Mouse (Mus musculus) liver, embryonic 12.5 days (tissue): ENCODE results near the gene Dusp12. TPM values are rescaled to one million over a fixed set of nuclear protein-coding genes. Genes with fewer than 3 reads are reported as not detected.

Experiments
- ATAC-seq: fragments of 200-750 bp; cut with Nextera tagmentation; 2 replicates; pipeline ENCODE4 v1.8.0; 2017; ENCODE audit warnings: moderate number of reproducible peaks, mild to moderate bottlenecking, moderate library complexity
- H3K27ac ChIP-seq: fragments of 300-500 bp; sonication (generic); 2 replicates; pipeline ENCODE4 v1.5.1; 2016; ENCODE audit warnings: mild to moderate bottlenecking
- H3K27me3 ChIP-seq: fragments of 300-500 bp; sonication (generic); replicated peaks from 2 replicates; pipeline ENCODE4 v1.6.1; 2016; ENCODE audit warnings: mild to moderate bottlenecking, moderate library complexity
- H3K36me3 ChIP-seq: fragments of 300-500 bp; sonication (generic); 2 replicates; pipeline ENCODE4 v1.6.1; 2016; ENCODE audit warnings: mild to moderate bottlenecking, moderate library complexity
- H3K4me1 ChIP-seq: fragments of 300-500 bp; sonication (generic); 2 replicates; pipeline ENCODE4 v1.6.1; 2016
- H3K4me2 ChIP-seq: fragments of 300-500 bp; sonication (generic); 2 replicates; pipeline ENCODE4 v1.6.1; 2016; ENCODE audit warnings: mild to moderate bottlenecking, moderate library complexity
- H3K4me3 ChIP-seq: fragments of 300-500 bp; sonication (generic); 2 replicates; pipeline ENCODE4 v1.5.1; 2016; ENCODE audit warnings: mild to moderate bottlenecking, moderate library complexity
- H3K9ac ChIP-seq: fragments of 300-500 bp; sonication (generic); 2 replicates; pipeline ENCODE4 v1.6.1; 2016; ENCODE audit warnings: mild to moderate bottlenecking, moderate library complexity
- H3K9me3 ChIP-seq: fragments of 300-500 bp; sonication (generic); replicated peaks from 2 replicates; pipeline ENCODE4 v1.6.1; 2016; ENCODE audit warnings: mild to moderate bottlenecking, moderate library complexity
- WGBS: fragments of 180-500 bp; shearing (Covaris S2); methylation state at CpG from one replicate; pipeline ENCODE4 v1.1.7; 2016; ENCODE audit not compliant: insufficient replicate concordance; 5-methylcytosine and 5-hydroxymethylcytosine counted together
- polyA plus RNA-seq: library from polyadenylated mRNA; unstranded; fragments of >200 nt; fragmentation: Nextera tagmentation; extraction: Ambion mirVana; gene quantifications from 2 replicates; pipeline ENCODE4 v1.2.1, GENCODE M21; 2016

Gene Dusp12
- polyA plus RNA-seq, 1 experiment from 2014 or later, result 25.7 TPM

DNA sequence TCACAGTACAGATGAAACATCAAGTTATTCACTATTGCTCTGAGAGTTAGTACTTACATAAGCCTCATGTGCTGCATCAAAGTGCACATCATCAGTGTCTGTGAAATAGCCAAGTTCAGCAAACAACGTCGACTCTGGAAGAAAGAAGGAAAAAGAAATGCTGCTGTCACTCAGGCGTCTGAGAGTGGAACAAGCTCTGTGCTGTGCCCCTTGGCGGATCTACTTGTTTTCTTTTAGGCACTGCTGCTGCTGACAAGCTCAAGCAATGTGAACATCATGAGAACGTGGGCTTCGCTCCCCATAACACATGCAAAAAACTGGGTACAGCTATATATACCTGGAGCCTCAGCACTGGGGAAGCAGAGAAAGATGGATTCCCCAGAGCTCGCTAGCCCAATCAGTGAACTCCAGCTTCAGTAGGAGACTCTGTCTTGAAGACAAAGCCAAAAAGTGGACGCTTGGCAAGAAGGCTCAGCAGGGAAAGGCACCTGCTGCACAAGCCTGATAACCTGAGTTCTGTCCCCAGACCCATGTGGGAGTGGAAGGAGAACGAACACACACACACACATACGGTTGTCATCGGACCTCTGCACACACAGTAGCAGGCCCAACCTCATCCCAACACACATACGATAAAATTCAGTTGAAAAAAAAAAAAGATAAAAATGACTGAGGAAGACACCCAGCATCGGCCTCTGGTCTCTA lies 30.1 kb downstream of the Dusp12 start:
- H3K4me3 ChIP-seq, result peak overlapping the region; percentile 22
- peak; percentile 95 for ATAC-seq
- H3K4me2 ChIP-seq, result peak overlapping the region; percentile 53
- H3K9me3 ChIP-seq, result no peaks in the 10 kb centered on the region
- WGBS, result 45% methylated on average over 13 of the region's 13 CpGs
- peak overlapping the region; percentile 19; the same call in 1 of the 2 replicates for H3K9ac ChIP-seq
- peaks cover 88% of the 10 kb centered on the region for H3K4me1 ChIP-seq
- no peaks in the 10 kb centered on the region for H3K27me3 ChIP-seq
- peaks cover 35% of the 10 kb centered on the region for H3K36me3 ChIP-seq
- peak overlapping the region; percentile 86 for H3K27ac ChIP-seq

DNA sequence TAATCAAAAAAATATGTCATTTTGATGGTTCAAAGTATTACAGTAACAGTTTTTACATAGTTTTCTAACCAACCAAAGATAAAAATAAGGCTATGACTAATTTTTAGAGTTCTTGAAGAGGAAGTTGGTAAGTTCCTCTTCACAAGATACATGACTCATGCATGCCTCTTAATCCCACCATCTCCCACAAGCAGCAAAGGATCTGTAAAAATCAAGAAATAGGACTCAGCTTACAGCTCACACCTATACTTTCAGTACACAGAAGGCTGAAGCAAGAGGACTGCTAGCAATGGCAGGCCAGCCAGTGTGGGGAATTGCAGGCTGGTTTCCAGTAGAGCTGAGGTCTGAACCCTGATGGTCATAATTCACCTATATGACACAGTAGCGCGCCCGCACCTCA lies 31.7 kb downstream of the Dusp12 start:
- no peaks in the 10 kb centered on the region for H3K9me3 ChIP-seq
- H3K36me3 ChIP-seq, result peaks cover 48% of the 10 kb centered on the region
- 82% methylated on average over 3 of the region's 3 CpGs for WGBS
- peak overlapping the region; percentile 86 for H3K27ac ChIP-seq
- H3K4me2 ChIP-seq, result peak overlapping the region; percentile 53
- no peak for ATAC-seq
- no peaks in the 10 kb centered on the region for H3K27me3 ChIP-seq
- H3K4me1 ChIP-seq, result peaks cover 85% of the 10 kb centered on the region
- H3K4me3 ChIP-seq, result no peak overlapping the region
- H3K9ac ChIP-seq, result no peak overlapping the region

DNA sequence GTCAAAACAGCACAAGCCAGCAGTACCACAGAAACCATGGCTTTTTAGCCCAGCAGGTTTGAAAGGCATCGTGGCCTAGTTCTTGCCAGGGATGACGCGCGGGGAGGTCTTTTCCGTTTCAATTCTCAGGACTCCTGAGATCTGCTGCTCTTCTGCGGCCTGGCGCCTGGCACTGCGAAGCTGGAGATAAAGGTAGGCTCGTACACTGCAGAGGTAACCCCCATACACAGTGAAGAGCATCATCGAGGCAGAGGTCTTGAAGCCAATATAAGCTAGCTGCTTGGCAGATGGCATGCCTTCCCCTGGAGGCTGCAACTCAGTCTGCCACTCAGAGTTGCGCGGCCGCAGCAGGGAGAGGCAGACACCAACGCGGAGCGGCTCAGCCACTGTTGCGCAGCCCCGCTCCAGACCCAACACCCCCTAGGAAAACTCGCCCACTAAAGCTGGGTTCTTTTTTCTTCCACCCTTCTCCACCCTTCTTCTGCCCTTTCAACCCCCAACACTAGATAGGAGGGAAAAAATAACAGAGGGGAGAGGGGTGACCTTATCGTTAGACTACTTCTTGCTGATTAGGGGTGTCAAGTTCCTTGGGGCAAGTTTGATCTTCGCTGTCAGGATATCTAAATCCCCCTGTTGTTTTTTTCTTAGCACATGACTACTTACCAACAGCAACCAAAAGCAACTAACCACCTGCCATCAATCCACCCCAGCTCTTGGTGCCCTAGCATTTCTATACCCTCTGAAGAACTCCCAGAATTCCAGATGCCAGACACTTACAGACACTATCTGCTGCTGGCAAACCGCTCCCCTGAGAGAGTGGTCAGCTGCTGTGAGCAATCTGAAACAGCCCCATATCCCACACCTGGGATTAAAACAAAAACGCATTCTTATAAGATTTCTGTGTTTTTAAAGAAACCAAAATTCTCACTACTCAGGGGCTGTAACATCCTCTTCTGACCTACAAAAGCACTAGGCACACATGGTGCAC lies 34.4 kb downstream of the Dusp12 start:
- peaks cover 60% of the 10 kb centered on the region for H3K36me3 ChIP-seq
- H3K27ac ChIP-seq, result peak overlapping the region; percentile 74
- ATAC-seq, result peak; percentile 31
- H3K4me2 ChIP-seq, result peak overlapping the region; percentile 40
- H3K9ac ChIP-seq, result peak overlapping the region; percentile 31; the same call in 1 of the 2 replicates
- no peaks in the 10 kb centered on the region for H3K9me3 ChIP-seq
- peaks cover 77% of the 10 kb centered on the region for H3K4me1 ChIP-seq
- H3K4me3 ChIP-seq, result no peak overlapping the region
- H3K27me3 ChIP-seq, result no peaks in the 10 kb centered on the region
- WGBS, result 67% methylated on average over 23 of the region's 23 CpGs

DNA sequence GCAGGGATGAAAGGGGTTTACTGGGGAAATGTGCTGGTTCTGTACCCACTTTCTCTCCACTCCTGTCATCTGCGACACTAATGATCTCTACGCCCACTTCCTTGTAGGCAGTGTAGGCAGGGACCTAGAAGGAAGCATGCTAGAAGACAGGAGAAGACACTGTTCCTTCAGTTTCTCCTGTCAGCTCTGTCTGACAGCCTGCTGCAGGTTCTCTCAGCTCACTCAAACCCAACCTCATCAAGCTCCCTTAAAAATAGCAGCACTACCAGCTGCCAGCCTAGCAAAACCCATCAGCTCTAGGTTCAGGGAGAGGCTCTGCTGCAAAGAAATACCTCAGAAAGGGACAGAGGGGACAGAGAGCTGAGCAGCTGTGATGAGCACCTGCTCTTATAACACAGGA lies 35.3 kb downstream of the Dusp12 start:
- 80% methylated on average over 2 of the region's 2 CpGs for WGBS
- no peak for ATAC-seq
- Histone ChIP-seq H3K4me3 (no peak overlapping the region), H3K9ac (no peak overlapping the region), H3K4me2 (no peak overlapping the region), H3K4me1 (peaks cover 77% of the 10 kb centered on the region), H3K9me3 (no peaks in the 10 kb centered on the region), H3K27me3 (no peaks in the 10 kb centered on the region), H3K36me3 (peaks cover 59% of the 10 kb centered on the region), H3K27ac (no peak overlapping the region)

DNA sequence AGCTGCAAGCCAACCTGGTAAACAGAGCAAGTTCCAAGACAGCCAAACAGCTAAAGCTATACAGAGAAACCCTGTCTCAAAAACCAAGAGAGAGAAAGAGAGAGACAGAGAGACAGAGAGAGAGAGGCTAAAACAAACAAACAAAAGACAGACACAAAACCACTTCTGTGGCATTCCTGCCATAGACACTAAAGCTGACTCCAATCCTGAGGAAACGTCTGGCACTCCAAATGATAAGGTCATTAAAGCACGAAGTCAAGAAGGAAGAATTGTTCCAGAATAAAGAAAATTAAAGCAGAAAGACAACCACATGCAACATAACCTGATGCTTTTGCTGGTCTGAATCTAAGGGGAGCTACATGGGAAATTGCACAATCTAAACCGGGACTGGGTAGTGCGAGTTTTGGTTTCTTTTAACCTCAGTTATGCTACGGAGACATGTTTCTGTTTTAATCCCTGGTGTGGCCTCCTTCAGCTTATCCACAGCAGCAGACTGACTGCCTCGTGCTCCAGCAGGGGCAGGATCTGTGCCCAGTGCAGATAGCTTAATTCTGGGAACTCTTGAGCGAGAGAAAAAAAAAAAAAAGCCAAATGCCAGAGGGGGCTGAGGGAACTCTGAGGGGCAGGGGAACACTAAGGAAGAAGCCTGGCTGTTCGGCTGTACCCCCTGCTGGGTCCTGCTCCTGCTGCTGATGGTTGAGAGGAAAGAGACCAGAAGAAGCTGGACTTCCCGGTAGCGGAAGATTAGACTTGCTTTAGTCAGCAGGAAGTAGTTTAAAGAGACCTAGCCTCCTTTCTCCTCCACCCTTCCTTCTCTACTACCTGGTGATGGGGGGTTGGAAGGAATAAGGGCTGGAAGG lies 39.7 kb downstream of the Dusp12 start:
- ATAC-seq, result peak; percentile 96
- H3K4me1 ChIP-seq, result peaks cover 51% of the 10 kb centered on the region
- peak overlapping the region; percentile 40 for H3K4me3 ChIP-seq
- no peaks in the 10 kb centered on the region for H3K9me3 ChIP-seq
- 12% methylated on average over 10 of the region's 10 CpGs for WGBS
- peak overlapping the region; percentile 68 for H3K4me2 ChIP-seq
- peaks cover 55% of the 10 kb centered on the region for H3K36me3 ChIP-seq
- peak overlapping the region; percentile 95 for H3K27ac ChIP-seq
- H3K9ac ChIP-seq, result peak overlapping the region; percentile 64
- H3K27me3 ChIP-seq, result no peaks in the 10 kb centered on the region

DNA sequence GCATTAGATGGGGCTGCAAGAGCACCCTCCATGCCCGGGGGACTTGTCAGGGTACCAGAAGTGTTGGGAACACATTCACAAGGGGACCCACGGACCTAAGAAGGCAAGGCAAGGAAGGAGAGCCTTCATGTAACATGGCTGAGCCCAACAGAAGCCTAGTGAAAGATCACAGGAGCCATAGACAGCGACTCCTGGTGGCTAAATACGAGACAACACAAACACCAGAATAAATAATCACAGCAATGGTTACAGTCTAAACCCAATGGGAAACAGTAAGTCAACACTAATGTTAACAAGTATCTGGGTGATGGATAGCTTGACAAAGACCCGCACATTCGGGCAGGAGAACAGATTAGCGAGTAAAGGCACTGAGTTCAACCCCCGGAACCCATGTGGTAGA lies 41.0 kb downstream of the Dusp12 start:
- Histone ChIP-seq H3K4me2 (no peak overlapping the region), H3K9me3 (no peaks in the 10 kb centered on the region), H3K36me3 (peaks cover 51% of the 10 kb centered on the region), H3K9ac (no peak overlapping the region), H3K27ac (no peak overlapping the region), H3K4me1 (peaks cover 38% of the 10 kb centered on the region), H3K4me3 (no peak overlapping the region), H3K27me3 (no peaks in the 10 kb centered on the region)
- ATAC-seq, result no peak
- 54% methylated on average over 8 of the region's 8 CpGs for WGBS

DNA sequence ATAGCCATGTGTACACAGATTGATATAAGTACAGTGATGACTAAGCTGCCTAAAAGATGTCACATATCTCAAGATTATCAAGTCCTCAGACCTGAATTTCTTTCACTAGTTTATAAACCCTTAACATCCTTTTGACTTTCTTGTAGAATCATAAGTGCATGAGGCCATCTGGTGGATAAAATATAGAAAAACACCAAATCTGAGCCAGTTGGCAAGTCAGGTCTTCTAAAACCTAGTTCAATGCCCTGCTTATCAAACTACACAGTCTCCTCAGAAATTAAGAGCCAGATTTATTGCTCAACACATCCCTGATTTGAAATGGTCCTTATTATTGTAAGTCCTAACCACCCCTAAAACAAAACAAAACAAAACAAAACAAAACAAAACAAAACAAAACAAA lies 45.7 kb downstream of the Dusp12 start:
- no peak for ATAC-seq
- H3K27ac ChIP-seq, result no peak overlapping the region
- H3K4me1 ChIP-seq, result peaks cover 5% of the 10 kb centered on the region
- H3K4me3 ChIP-seq, result no peak overlapping the region
- H3K9ac ChIP-seq, result no peak overlapping the region
- H3K27me3 ChIP-seq, result no peaks in the 10 kb centered on the region
- peaks cover 59% of the 10 kb centered on the region for H3K36me3 ChIP-seq
- H3K9me3 ChIP-seq, result no peaks in the 10 kb centered on the region
- H3K4me2 ChIP-seq, result no peak overlapping the region

DNA sequence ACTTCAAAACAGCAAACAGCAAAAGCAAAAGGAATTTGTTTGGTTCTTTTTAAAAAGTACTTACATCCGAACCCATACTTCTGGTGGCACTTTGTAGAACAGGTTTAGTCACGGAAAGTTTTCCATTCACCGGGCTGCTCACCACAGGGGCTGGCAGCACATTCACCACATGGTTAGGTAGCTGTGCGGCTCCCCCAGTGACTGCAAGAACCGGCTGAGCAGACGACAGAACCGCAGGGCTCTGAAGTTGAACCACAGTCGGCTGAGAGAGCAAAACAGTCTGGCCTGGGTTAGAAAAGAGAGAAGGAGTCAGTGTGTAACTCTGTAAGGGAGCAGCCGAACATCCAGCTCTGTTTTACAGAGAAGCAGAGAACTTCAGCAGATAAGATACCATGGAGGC lies 50.6 kb downstream of the Dusp12 start:
- H3K36me3 ChIP-seq, result peaks cover 65% of the 10 kb centered on the region
- H3K27me3 ChIP-seq, result no peaks in the 10 kb centered on the region
- H3K4me2 ChIP-seq, result no peak overlapping the region
- no peaks in the 10 kb centered on the region for H3K9me3 ChIP-seq
- no peak overlapping the region for H3K9ac ChIP-seq
- H3K27ac ChIP-seq, result no peak overlapping the region
- no peak for ATAC-seq
- 78% methylated on average over 9 of the region's 9 CpGs for WGBS
- 0 out of 2 replicates have a peak, but pooled peaks cover 3% of the 10 kb centered on the region for H3K4me1 ChIP-seq
- H3K4me3 ChIP-seq, result no peak overlapping the region

DNA sequence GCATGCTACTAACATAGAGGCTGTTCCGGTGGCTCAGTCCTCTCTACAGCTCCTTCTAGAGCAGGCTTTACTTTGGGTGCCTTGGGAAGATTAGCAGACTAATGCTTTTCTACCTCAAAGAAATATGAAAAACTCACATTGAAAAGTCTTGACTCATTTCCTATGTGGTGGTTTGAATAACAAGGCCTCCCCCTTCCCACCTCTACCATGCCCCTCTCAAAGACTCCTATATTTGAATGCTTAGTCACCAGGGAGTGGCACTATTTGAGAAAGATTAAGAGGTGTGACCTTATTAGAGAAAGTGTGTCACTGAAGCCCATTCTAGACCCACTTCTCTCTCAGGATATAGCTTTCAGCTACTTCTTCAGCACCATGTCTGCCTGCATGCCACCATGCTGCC lies 55.6 kb downstream of the Dusp12 start:
- H3K36me3 ChIP-seq, result peaks cover 56% of the 10 kb centered on the region
- no peaks in the 10 kb centered on the region for H3K27me3 ChIP-seq
- 0 out of 2 replicates have a peak, but pooled peaks cover 4% of the 10 kb centered on the region for H3K4me1 ChIP-seq
- no peak overlapping the region for H3K4me3 ChIP-seq
- H3K27ac ChIP-seq, result no peak overlapping the region
- H3K9me3 ChIP-seq, result no peaks in the 10 kb centered on the region
- H3K9ac ChIP-seq, result no peak overlapping the region
- no peak for ATAC-seq
- 95% methylated on average over 1 of the region's 1 CpGs for WGBS
- H3K4me2 ChIP-seq, result no peak overlapping the region

DNA sequence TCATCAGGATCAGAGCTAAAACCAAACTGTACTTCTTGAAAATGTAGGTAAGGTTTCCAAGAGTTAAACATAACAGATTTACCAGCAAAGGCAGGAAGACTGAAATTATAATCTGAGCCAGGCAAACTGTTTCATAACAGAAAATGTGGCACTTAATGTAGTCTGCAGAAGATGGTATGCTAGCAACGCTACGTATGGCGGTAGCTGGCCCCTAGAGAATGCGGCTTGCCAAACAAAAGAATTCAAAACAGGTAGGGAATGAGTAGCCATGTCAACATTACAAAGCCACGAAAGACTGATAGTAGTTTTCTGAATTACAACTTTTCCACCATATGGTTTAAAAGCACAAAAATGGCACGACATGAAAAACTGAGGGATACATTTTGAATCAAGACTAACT lies 56.0 kb downstream of the Dusp12 start:
- Histone ChIP-seq H3K9me3 (no peaks in the 10 kb centered on the region), H3K9ac (no peak overlapping the region), H3K27ac (no peak overlapping the region), H3K36me3 (peaks cover 52% of the 10 kb centered on the region), H3K4me1 (0 out of 2 replicates have a peak, but pooled peaks cover 4% of the 10 kb centered on the region), H3K4me3 (no peak overlapping the region), H3K4me2 (no peak overlapping the region), H3K27me3 (no peaks in the 10 kb centered on the region)
- 86% methylated on average over 6 of the region's 6 CpGs for WGBS
- no peak for ATAC-seq
